ENCODE assay signal across 7 mouse cellular contexts in genomic region chr4:44071741-44072145, GRCm38 (mm10). TPM values are rescaled to one million over a fixed set of nuclear protein-coding genes. Genes with fewer than 3 reads are reported as not detected.
A peak's percentile ranks its signal among the peaks of the same experiment; 100 is the strongest.
DNase-seq lines count a peak whose midpoint lies in the region; ATAC-seq lines count a peak whose summit lies in the region.

No protein-coding gene starts in this region.

- no peaks in the 10 kb centered on the region for H3K9me3 ChIP-seq in forebrain, embryonic 10.5 days
- H3K9me3 ChIP-seq in midbrain, embryonic 15.5 days = no peaks in the 10 kb centered on the region

- WGBS in forebrain, embryonic 10.5 days = 16% methylated on average over 11 of the region's 11 CpGs
- 13% methylated on average over 11 of the region's 11 CpGs for WGBS in midbrain, embryonic 15.5 days

- no peaks in the 10 kb centered on the region for H3K36me3 ChIP-seq in forebrain, embryonic 10.5 days (replicated peaks)
- no peaks in the 10 kb centered on the region for H3K36me3 ChIP-seq in midbrain, embryonic 15.5 days (replicated peaks)

- ATAC-seq in midbrain, embryonic 15.5 days (replicated peaks) = peak; percentile 14; the same call in 1 of the 2 replicates

- no peaks in the 10 kb centered on the region for H3K27me3 ChIP-seq in forebrain, embryonic 10.5 days (ENCODE audit: poor library complexity, severe bottlenecking)
- H3K27me3 ChIP-seq in midbrain, embryonic 15.5 days (replicated peaks) = no peaks in the 10 kb centered on the region

- peak overlapping the region; percentile 88 for H3K27ac ChIP-seq in forebrain, embryonic 10.5 days
- H3K27ac ChIP-seq in midbrain, embryonic 15.5 days = peak overlapping the region; percentile 86

- peak overlapping the region; percentile 83 for H3K4me3 ChIP-seq in forebrain, embryonic 10.5 days
- peak overlapping the region; percentile 67 for H3K4me3 ChIP-seq in midbrain, embryonic 15.5 days

- H3K4me2 ChIP-seq in midbrain, embryonic 15.5 days = peak overlapping the region; percentile 59

- H3K9ac ChIP-seq in midbrain, embryonic 15.5 days = peak overlapping the region; percentile 76

- DNase-seq in thymus, postnatal 0 days (ENCODE audit: low spot score) = peak; percentile 16
- DNase-seq in thymus, postnatal 4 days = no peak
- no peak for DNase-seq in forebrain, embryonic 10.5 days (ENCODE audit: extremely low spot score, low spot score)
- peak; percentile 25 for DNase-seq in kidney, postnatal 10 days
- DNase-seq in ovary, adult 18-20 months (ENCODE audit: low spot score) = no peak
- DNase-seq in embryo, embryonic 9.5 days (ENCODE audit: extremely low spot score) = no peak

- peaks cover 32% of the 10 kb centered on the region for H3K4me1 ChIP-seq in forebrain, embryonic 10.5 days
- peaks cover 18% of the 10 kb centered on the region for H3K4me1 ChIP-seq in midbrain, embryonic 15.5 days

RNA-seq across cellular contexts. Expression of gene Gne, which starts 12.2 kb away (rescaled TPM):
- polyA plus RNA-seq in thymus, postnatal 0 days (2015; fragmentation: Nextera tagmentation; extraction: Ambion mirVana) = 33.8 and 39.2 TPM in 2 replicates
- 18.0 and 19.2 TPM in 2 replicates for polyA plus RNA-seq in forebrain, embryonic 10.5 days (2016; fragmentation: Nextera tagmentation; extraction: Ambion mirVana)
- 25.5 and 29.3 TPM in 2 replicates for polyA plus RNA-seq in midbrain, embryonic 15.5 days (2015; fragmentation: Nextera tagmentation; extraction: Ambion mirVana)

Comparison
In these comparisons a context has a peak if more than half of its experiments do, and no peak if none do; other contexts are left out.
1. DNase-seq: peak in thymus, postnatal 0 days (single experiment) and kidney, postnatal 10 days (single experiment); none in thymus, postnatal 4 days (single experiment), forebrain, embryonic 10.5 days (single experiment), ovary, adult 18-20 months (single experiment) and embryo, embryonic 9.5 days (single experiment).